Mouse (Mus musculus) brain, embryonic 14.5 days (tissue): ENCODE data around the gene Gpr143.

Experiments
- CTCF ChIP-seq: fragments of 200-500 bp; IDR thresholded peaks from 2 replicates; pipeline ENCODE4 v1.5.1; 2012; ENCODE audit warnings: inconsistent platforms, mild to moderate bottlenecking, moderate library complexity, borderline replicate concordance; ENCODE audit not compliant: insufficient read depth, insufficient read length; ENCODE audit errors: extremely low read depth
- POLR2A ChIP-seq: fragments of 200-500 bp; IDR thresholded peaks from 2 replicates; pipeline ENCODE4 v1.6.1; 2012; ENCODE audit warnings: mild to moderate bottlenecking, inconsistent platforms, borderline replicate concordance; ENCODE audit not compliant: poor library complexity, insufficient read depth, insufficient read length, severe bottlenecking; ENCODE audit errors: extremely low read depth

- TF ChIP-seq CTCF (no peak), POLR2A (no peak)
Observed at GRCm38 (mm10) chrX:152769600-152770157, 12.0 kb upstream of the Gpr143 start.
